Mouse (Mus musculus): Measurements from ENCODE around the gene Tapbpl. TPM values are rescaled to one million over a fixed set of nuclear protein-coding genes. Genes with fewer than 3 reads are reported as not detected.

Gene Tapbpl
- total and polyA plus RNA-seq, 2 experiments from 2014 or later: 4.5 to 7.0 TPM

DNA sequence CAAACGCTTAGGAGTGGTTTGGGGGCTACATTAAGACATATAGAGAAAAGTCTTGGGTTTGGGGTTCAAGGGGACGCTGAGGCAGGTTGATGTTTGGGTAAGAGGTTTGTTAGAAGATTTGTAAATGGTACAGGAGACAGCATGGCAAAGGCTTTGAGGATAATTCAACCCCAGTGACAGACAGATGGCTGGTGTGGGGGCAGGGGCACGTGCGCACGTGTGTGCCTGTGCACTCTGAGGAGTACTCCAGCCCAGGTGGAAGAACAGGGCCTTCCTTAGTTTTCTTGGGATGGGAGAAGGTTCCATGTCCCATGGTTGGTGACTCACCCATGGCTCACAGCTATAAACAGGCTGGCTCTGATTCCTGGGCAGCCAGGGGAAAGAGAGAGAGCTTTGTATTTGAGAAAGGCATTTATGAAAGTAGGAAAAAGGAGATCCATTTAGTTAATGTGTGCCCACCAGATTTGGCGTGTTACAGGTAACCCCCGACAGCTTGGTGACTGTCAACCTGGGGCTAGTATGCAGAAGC is 23.9 kb upstream of the Tapbpl start:
- ATAC-seq: no peak
- H3K9ac ChIP-seq (replicated peaks; ENCODE audit: low read length): no peak overlapping the region

DNA sequence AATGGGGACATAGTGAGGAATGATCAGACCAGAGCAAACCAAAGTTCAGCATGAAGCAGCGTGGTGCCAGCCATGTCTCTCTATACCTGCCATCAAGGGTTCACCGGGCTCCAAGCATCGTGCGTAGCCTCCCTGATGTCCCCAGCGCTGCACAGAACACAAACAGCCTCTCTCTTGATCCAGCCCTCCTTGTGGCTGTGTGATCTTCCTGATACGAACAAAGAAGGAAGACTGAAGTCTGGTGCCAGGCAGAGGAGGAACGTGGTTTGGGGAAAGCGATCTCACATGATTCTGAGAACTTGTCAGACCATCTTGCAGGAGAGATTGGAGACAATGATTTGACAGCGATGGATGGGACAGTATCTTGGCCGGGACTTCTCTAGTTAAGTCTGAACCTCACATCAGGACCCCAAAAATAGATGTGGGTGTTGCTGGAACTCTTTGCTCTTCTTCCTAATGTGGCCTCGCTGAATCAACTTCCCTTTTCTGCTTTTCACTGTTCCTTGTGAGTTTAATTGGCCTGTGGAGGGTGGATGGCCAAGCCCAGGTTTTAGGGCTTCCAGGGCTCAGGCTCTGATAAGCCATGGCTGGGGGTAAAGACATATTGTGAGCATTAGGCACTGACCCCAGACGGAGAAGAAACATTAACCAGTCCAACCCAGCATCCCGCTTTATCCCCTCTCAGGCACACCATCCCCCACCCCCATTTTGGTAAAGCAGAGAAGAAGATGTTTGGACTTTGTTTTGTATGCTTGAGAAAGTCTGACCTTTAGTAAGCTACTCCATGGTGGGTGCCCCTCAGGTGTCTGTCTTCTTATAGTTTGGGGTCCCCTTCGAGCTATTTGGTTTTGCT is 22.4 kb upstream of the Tapbpl start:
- Histone ChIP-seq H3K9ac (replicated peaks; ENCODE audit: low read length) (no peak overlapping the region), H3K36me3 (ENCODE audit: insufficient read depth, low read length) (no peaks in the 10 kb centered on the region), H3K4me1 (ENCODE audit: insufficient read depth, low read length) (no peaks in the 10 kb centered on the region), H3K4me3 (ENCODE audit: low read length) (no peak overlapping the region), H3K27ac (no peak overlapping the region), H3K27me3 (ENCODE audit: insufficient read depth, low read length) (no peaks in the 10 kb centered on the region), H3K4me2 (ENCODE audit: low read depth, low read length) (no peak overlapping the region), H3K9me3 (ENCODE audit: low read length) (no peaks in the 10 kb centered on the region)
- no peak for DNase-seq (ENCODE audit: low spot score)
- TF ChIP-seq CTCF (IDR thresholded peaks at IDR 0.05; ENCODE audit: low read depth): no peak
- no peak for ATAC-seq
- WGBS: 75% methylated on average over 14 of the region's 14 CpGs

More for the DNA sequence above, 23.9 kb upstream of the Tapbpl start:
- no peak for DNase-seq (ENCODE audit: low spot score)
- 89% methylated on average over 7 of the region's 7 CpGs for WGBS
- Histone ChIP-seq H3K4me2 (ENCODE audit: low read depth, low read length) (no peak overlapping the region), H3K27me3 (ENCODE audit: insufficient read depth, low read length) (no peaks in the 10 kb centered on the region), H3K4me1 (ENCODE audit: insufficient read depth, low read length) (no peaks in the 10 kb centered on the region), H3K4me3 (ENCODE audit: low read length) (no peak overlapping the region), H3K9me3 (ENCODE audit: low read length) (no peaks in the 10 kb centered on the region), H3K27ac (no peak overlapping the region), H3K36me3 (ENCODE audit: insufficient read depth, low read length) (no peaks in the 10 kb centered on the region)
- no peak for TF ChIP-seq CTCF (IDR thresholded peaks at IDR 0.05; ENCODE audit: low read depth)

DNA sequence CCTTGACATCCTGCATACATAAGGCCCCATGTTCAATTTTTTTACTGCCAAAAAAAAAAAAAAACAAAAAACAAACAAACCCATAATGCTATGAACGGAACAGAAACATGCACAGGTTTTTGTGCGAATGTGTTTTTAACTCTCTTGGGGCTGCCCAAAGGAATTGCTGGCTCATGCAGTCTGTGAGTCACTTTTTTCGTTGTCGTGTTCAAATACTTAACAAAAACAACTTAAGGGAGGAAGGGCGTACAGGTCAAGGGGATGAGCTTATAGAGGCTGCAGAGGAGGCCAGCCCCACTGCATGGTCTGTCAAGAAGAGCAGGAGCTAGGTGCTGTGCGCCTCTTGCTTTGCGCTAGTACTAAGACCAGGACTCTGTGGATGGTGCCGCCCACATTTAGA is 21.1 kb upstream of the Tapbpl start:
- WGBS: 90% methylated on average over 8 of the region's 8 CpGs
- no peak overlapping the region for H3K9ac ChIP-seq (replicated peaks; ENCODE audit: low read length)
- H3K4me2 ChIP-seq (ENCODE audit: low read depth, low read length): no peak overlapping the region
- H3K27ac ChIP-seq: no peak overlapping the region
- H3K27me3 ChIP-seq (ENCODE audit: insufficient read depth, low read length): no peaks in the 10 kb centered on the region
- H3K4me3 ChIP-seq (ENCODE audit: low read length): no peak overlapping the region
- no peak for DNase-seq (ENCODE audit: low spot score)
- no peaks in the 10 kb centered on the region for H3K36me3 ChIP-seq (ENCODE audit: insufficient read depth, low read length)
- no peaks in the 10 kb centered on the region for H3K9me3 ChIP-seq (ENCODE audit: low read length)
- ATAC-seq: no peak
- no peak for TF ChIP-seq CTCF (IDR thresholded peaks at IDR 0.05; ENCODE audit: low read depth)
- H3K4me1 ChIP-seq (ENCODE audit: insufficient read depth, low read length): no peaks in the 10 kb centered on the region

DNA sequence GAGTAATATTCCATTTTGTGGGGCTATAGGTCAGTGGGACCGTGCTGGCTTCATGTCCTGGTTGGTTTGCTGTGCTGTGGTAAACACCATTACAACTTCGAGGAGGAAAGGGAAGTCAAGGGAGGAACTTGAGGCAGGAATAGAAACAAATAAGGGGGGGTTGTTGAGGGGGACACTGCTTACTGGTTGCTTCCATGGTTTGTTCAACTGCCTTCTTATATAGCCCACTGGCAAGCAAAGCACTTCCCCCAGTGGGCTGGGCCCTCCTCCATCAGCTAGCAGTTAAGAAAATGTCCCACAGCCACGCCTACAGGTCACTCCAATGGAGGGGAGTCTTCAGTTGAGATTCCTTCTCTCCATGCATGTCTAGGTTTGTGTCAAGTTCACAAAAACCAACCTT is 20.6 kb upstream of the Tapbpl start:
- DNase-seq (ENCODE audit: low spot score): no peak
- Histone ChIP-seq H3K27me3 (ENCODE audit: insufficient read depth, low read length) (no peaks in the 10 kb centered on the region), H3K4me3 (ENCODE audit: low read length) (no peak overlapping the region), H3K4me2 (ENCODE audit: low read depth, low read length) (no peak overlapping the region), H3K9ac (replicated peaks; ENCODE audit: low read length) (no peak overlapping the region), H3K9me3 (ENCODE audit: low read length) (no peaks in the 10 kb centered on the region), H3K36me3 (ENCODE audit: insufficient read depth, low read length) (no peaks in the 10 kb centered on the region), H3K27ac (no peak overlapping the region), H3K4me1 (ENCODE audit: insufficient read depth, low read length) (no peaks in the 10 kb centered on the region)
- TF ChIP-seq CTCF (IDR thresholded peaks at IDR 0.05; ENCODE audit: low read depth): no peak
- ATAC-seq: no peak
- WGBS: 81% methylated on average over 3 of the region's 3 CpGs

DNA sequence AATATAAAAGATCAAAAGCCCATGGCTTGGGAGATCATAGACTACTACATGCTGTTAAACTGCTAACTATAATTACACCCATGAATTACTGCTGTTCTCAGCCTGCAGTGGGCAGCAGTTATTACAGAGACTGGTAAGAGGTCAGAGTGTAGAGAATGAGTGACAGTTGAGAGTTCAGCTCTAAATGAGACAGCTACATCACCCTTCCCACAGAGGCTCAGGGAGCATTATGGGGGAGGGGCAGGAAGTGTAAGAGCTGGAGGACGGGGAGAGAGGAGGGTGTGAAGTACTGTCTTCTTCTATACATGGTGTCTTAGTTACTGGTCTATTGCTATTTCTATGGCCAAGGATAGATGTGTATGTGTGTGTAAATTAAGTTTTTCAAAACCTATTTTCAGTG is 12.9 kb upstream of the Tapbpl start:
- no peaks in the 10 kb centered on the region for H3K9me3 ChIP-seq (ENCODE audit: low read length)
- H3K4me2 ChIP-seq (ENCODE audit: low read depth, low read length): no peak overlapping the region
- TF ChIP-seq CTCF (IDR thresholded peaks at IDR 0.05; ENCODE audit: low read depth): no peak
- H3K27ac ChIP-seq: no peak overlapping the region
- H3K36me3 ChIP-seq (ENCODE audit: insufficient read depth, low read length): no peaks in the 10 kb centered on the region
- H3K4me3 ChIP-seq (ENCODE audit: low read length): no peak overlapping the region
- no peaks in the 10 kb centered on the region for H3K4me1 ChIP-seq (ENCODE audit: insufficient read depth, low read length)
- ATAC-seq (no peak), DNase-seq (ENCODE audit: low spot score) (no peak)
- H3K9ac ChIP-seq (replicated peaks; ENCODE audit: low read length): no peak overlapping the region
- H3K27me3 ChIP-seq (ENCODE audit: insufficient read depth, low read length): no peaks in the 10 kb centered on the region
- WGBS: 52% methylated on average over 1 of the region's 1 CpGs

DNA sequence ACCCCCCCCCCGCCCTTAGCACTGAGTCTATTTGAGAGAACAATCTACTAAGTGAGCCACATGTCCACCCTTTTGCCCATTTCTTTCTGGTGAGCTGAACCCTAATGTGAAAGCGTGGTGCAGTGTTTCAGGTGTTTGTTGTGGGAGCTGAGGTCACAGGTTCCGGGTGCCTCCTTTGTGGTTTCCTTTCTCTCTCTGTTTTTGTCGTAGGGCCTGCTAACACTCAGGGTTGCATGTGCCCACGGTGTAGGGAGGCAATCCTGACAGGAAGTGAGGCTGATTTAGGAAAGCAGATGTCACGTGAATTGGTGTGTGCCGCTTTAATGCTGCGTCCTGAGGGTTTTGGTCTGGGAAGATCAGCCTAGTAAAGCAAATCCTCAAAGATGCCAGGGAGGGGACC is 9.9 kb upstream of the Tapbpl start:
- Histone ChIP-seq H3K4me3 (ENCODE audit: low read length) (no peak overlapping the region), H3K4me1 (ENCODE audit: insufficient read depth, low read length) (no peaks in the 10 kb centered on the region), H3K27me3 (ENCODE audit: insufficient read depth, low read length) (no peaks in the 10 kb centered on the region), H3K27ac (no peak overlapping the region), H3K9me3 (ENCODE audit: low read length) (no peaks in the 10 kb centered on the region), H3K36me3 (ENCODE audit: insufficient read depth, low read length) (no peaks in the 10 kb centered on the region), H3K9ac (replicated peaks; ENCODE audit: low read length) (no peak overlapping the region), H3K4me2 (ENCODE audit: low read depth, low read length) (no peak overlapping the region)
- no peak for TF ChIP-seq CTCF (IDR thresholded peaks at IDR 0.05; ENCODE audit: low read depth)
- ATAC-seq (no peak), DNase-seq (ENCODE audit: low spot score) (no peak)
- 90% methylated on average over 8 of the region's 8 CpGs for WGBS

DNA sequence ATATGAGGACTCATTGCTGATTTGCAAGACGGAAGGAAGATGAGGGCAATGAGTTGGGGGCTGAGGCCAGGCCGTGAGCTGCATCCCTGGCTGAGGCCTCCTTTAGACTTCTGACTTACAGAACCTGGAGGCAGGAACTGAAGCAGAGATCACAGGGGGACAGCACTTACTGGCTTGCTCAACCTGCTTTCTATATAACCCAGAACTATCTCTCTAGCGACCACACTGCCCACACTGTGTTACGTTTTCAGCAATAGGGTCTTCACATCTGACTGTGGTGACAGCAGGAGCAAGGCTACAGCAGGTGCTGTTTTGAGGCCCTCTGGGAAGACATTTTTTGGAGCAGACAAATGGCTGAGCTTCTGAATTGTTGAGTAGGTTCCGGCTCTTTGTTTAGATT is 9.0 kb upstream of the Tapbpl start:
- DNase-seq (ENCODE audit: low spot score) (no peak), ATAC-seq (no peak)
- Histone ChIP-seq H3K36me3 (ENCODE audit: insufficient read depth, low read length) (no peaks in the 10 kb centered on the region), H3K4me1 (ENCODE audit: insufficient read depth, low read length) (no peaks in the 10 kb centered on the region), H3K9ac (replicated peaks; ENCODE audit: low read length) (no peak overlapping the region), H3K4me2 (ENCODE audit: low read depth, low read length) (no peak overlapping the region), H3K27ac (no peak overlapping the region), H3K4me3 (ENCODE audit: low read length) (no peak overlapping the region), H3K27me3 (ENCODE audit: insufficient read depth, low read length) (no peaks in the 10 kb centered on the region), H3K9me3 (ENCODE audit: low read length) (no peaks in the 10 kb centered on the region)
- TF ChIP-seq CTCF (IDR thresholded peaks at IDR 0.05; ENCODE audit: low read depth): no peak
- 81% methylated on average over 5 of the region's 5 CpGs for WGBS

All from hindbrain, postnatal 0 days (tissue).